Mouse (Mus musculus) Patski (cell line): ENCODE data around the gene Cln6. TPM values are rescaled to one million over a fixed set of nuclear protein-coding genes. Genes with fewer than 3 reads are reported as not detected.
A peak's percentile ranks its signal among the peaks of the same experiment; 100 is the strongest.

ENCODE experiments used
- ATAC-seq: fragments of 100-300 bp; one replicate; pipeline ENCODE4 v1.8.0; 2021
- CTCF ChIA-PET: fragments of 350-600 bp; sonication (Branson Sonifier 250); formaldehyde crosslinking; loops from one replicate; lab custom pipeline; 2022; ENCODE audit warnings: inconsistent platforms; lab: Charles Lee
- POLR2A ChIA-PET: fragments of 350-600 bp; sonication (Branson Sonifier 250); formaldehyde crosslinking; loops from one replicate; lab custom pipeline; 2022; ENCODE audit warnings: antibody characterized with exemption, inconsistent platforms; lab: Charles Lee
- DNase-seq: peaks from one replicate; pipeline ENCODE4 v3.0.0-alpha.2; 2011; ENCODE audit warnings: low read depth, low spot score
- H3K27me3 ChIP-seq: fragments of 371-371 bp; one replicate; pipeline ENCODE4 v1.5.1; 2021
- CTCF ChIP-seq: fragments of 100-300 bp; IDR thresholded peaks from one replicate; pipeline ENCODE4 v1.5.1; 2021
- in situ Hi-C: fragments of 300-500 bp; cut with MboI; formaldehyde crosslinking; loops from 3 replicates; pipeline ENCODE4 v1.11.1; 2018; ENCODE audit warnings: low pct_unique_long_range_greater_than_20kb, mixed read lengths
- polyA plus RNA-seq: library from polyadenylated mRNA; unstranded; gene quantifications from one replicate; pipeline ENCODE4 v1.2.3, GENCODE M21; 2021

Gene Cln6
- polyA plus RNA-seq, 1 experiment from 2014 or later, result 41.0 TPM

DNA sequence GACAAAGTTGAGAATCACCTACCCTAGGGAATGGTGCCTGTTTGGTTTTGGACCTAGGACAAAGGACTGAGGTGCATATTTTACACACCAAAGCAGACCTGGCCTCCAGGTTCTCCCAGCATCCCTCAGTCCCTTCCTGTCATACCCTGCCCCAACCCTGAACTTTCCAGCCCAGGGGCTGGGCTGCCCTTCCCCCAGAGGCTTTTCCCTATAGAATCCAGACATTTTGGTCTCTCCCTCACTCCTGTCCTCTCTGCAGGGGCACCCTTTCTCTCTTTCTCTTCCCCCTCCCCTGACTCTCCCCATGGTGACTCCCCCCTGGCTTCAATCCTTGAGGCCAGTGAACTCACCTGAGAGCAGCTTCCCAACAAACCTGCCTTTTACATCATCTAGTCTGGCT is 32.1 kb downstream of the Cln6 start:
- no peak for DNase-seq
- no peak for TF ChIP-seq CTCF
- in situ Hi-C loops, result no loop called here
- POLR2A ChIA-PET, result no interaction called here
- H3K27me3 ChIP-seq, result no peaks in the 10 kb centered on the region
- no peak for ATAC-seq
- CTCF ChIA-PET, result interaction anchor here (0.6 to 1.6 kb wide), 2 partner anchors 23 to 262 kb away, joined by 3 read pairs; no protein-coding TSS in a partner anchor

GRCm38 (mm10) chr9:62876966-62877616 is 38.5 kb downstream of the Cln6 start:
- in situ Hi-C loops, result no loop called here
- ChIA-PET CTCF (interaction anchor here (1.5 kb wide), 1 partner anchor 17 kb away, joined by 3 read pairs; no protein-coding TSS in a partner anchor), POLR2A (no interaction called here)
- no peak for DNase-seq
- no peak for ATAC-seq
- TF ChIP-seq CTCF, result no peak
- H3K27me3 ChIP-seq, result no peaks in the 10 kb centered on the region

GRCm38 (mm10) chr9:62877825-62878224 is 39.2 kb downstream of the Cln6 start:
- no peak for TF ChIP-seq CTCF
- ChIA-PET POLR2A (no interaction called here), CTCF (interaction anchor here (0.8 kb wide), 1 partner anchor 12 kb away, joined by 3 read pairs; no protein-coding TSS in a partner anchor)
- no peak for DNase-seq
- in situ Hi-C loops, result no loop called here
- no peaks in the 10 kb centered on the region for H3K27me3 ChIP-seq
- peak; percentile 57 for ATAC-seq

- ChIA-PET POLR2A (no interaction called here), CTCF (no interaction called here)
- DNase-seq (no peak), ATAC-seq (no peak)
- TF ChIP-seq CTCF, result no peak
- H3K27me3 ChIP-seq, result no peaks in the 10 kb centered on the region
- in situ Hi-C loops, result no loop called here
Measured at GRCm38 (mm10) chr9:62881871-62882270, 43.3 kb downstream of the Cln6 start.

GRCm38 (mm10) chr9:62894486-62894885 is 55.9 kb downstream of the Cln6 start:
- TF ChIP-seq CTCF, result no peak
- POLR2A ChIA-PET, result interaction anchor here (0.6 kb wide), 1 partner anchor 230 kb away, joined by 3 read pairs; no protein-coding TSS in a partner anchor

More at GRCm38 (mm10) chr9:62894486-62894885, 55.9 kb downstream of the Cln6 start:
- no peak for ATAC-seq
- DNase-seq, result no peak
- CTCF ChIA-PET, result interaction anchor here (1.2 kb wide), 1 partner anchor 11 kb away, joined by 4 read pairs; no protein-coding TSS in a partner anchor
- in situ Hi-C loops, result no loop called here
- no peaks in the 10 kb centered on the region for H3K27me3 ChIP-seq

Other genes with a start within 250 kb of the Cln6 start
- 0.01 TPM for gene Itga11, start 161.0 kb upstream of the Cln6 start, polyA plus RNA-seq
- 34.6 TPM for gene Fem1b, start 26.9 kb upstream of the Cln6 start, polyA plus RNA-seq
- 5.2 TPM for gene Calml4, start 19.3 kb downstream of the Cln6 start, polyA plus RNA-seq
- gene Pias1, start 149.1 kb downstream of the Cln6 start, polyA plus RNA-seq, result 25.7 TPM